Mouse (Mus musculus) heart, adult 2 months (tissue): ENCODE results near the gene Gm572. TPM values are rescaled to one million over a fixed set of nuclear protein-coding genes. Genes with fewer than 3 reads are reported as not detected.
A peak's percentile ranks its signal among the peaks of the same experiment; 100 is the strongest.

Experiments used
- DNase-seq, 2 experiments: peaks; one replicate each; pipeline ENCODE4 v3.0.0; 2021
- H3K27ac ChIP-seq: fragments of 200-600 bp; 2 replicates; pipeline ENCODE4 v1.8.1; 2022
- H3K27me3 ChIP-seq: fragments of 200-500 bp; 2 replicates; pipeline ENCODE4 v1.6.1; 2012; ENCODE audit warnings: mild to moderate bottlenecking, low read length, inconsistent platforms, mixed read lengths; ENCODE audit not compliant: control insufficient read depth, insufficient read depth
- H3K36me3 ChIP-seq: fragments of 200-500 bp; 2 replicates; pipeline ENCODE4 v1.6.1; 2012; ENCODE audit warnings: low read length, inconsistent platforms; ENCODE audit not compliant: control insufficient read depth, insufficient read depth
- H3K4me1 ChIP-seq: fragments of 200-500 bp; 2 replicates; pipeline ENCODE4 v1.6.1; 2011; ENCODE audit warnings: low read length; ENCODE audit not compliant: control insufficient read depth, insufficient read depth
- H3K4me3 ChIP-seq: fragments of 200-600 bp; 2 replicates; pipeline ENCODE4 v1.8.1; 2022
- H3K79me2 ChIP-seq: fragments of 200-500 bp; replicated peaks from 2 replicates; pipeline ENCODE4 v1.6.1; 2012; ENCODE audit warnings: mild to moderate bottlenecking, inconsistent platforms, low read length, moderate library complexity, mixed read lengths; ENCODE audit not compliant: control insufficient read depth, insufficient read depth
- H3K9ac ChIP-seq: fragments of 200-500 bp; 2 replicates; pipeline ENCODE4 v1.6.1; 2012; ENCODE audit warnings: low read depth, mild to moderate bottlenecking, control low read depth, inconsistent platforms, low read length, mixed read lengths
- CTCF ChIP-seq: fragments of 200-600 bp; IDR thresholded peaks from 2 replicates; pipeline ENCODE4 v1.8.1; 2022; ENCODE audit warnings: antibody characterized with exemption, mild to moderate bottlenecking, moderate library complexity
- EP300 ChIP-seq: fragments of 200-500 bp; IDR thresholded peaks from 2 replicates; pipeline ENCODE4 v1.6.1; 2011; ENCODE audit warnings: low read depth, low read length, control low read depth; ENCODE audit not compliant: insufficient read depth
- POLR2A ChIP-seq: fragments of 200-500 bp; IDR thresholded peaks from 2 replicates; pipeline ENCODE4 v1.6.1; 2011; ENCODE audit warnings: mild to moderate bottlenecking, low read depth, low read length, control low read depth; ENCODE audit not compliant: insufficient read depth
- WGBS: fragments of 180-500 bp; shearing (Covaris S2); methylation state at CpG from one replicate; pipeline ENCODE4 v1.1.7; 2018; 5-methylcytosine and 5-hydroxymethylcytosine counted together
- intact Hi-C: fragments of 180-260 bp; cut with DNase I; formaldehyde crosslinking; loops from one replicate; pipeline ENCODE4 v1.15.1; 2025
- polyA plus RNA-seq: library from polyadenylated mRNA; depleted of rRNA; stranded (reverse); fragments of >200 nt; gene quantifications from 2 replicates; pipeline ENCODE4 v1.2.3, GENCODE M21; 2012
- total RNA-seq, 2 experiments: library from RNA; stranded (reverse); gene quantifications; 2 replicates each; pipeline ENCODE4 v1.2.3; 2021

The Gm572 gene
- total and polyA plus RNA-seq, 3 experiments: 1.9 to 5.0 (median 4.5) TPM

DNA sequence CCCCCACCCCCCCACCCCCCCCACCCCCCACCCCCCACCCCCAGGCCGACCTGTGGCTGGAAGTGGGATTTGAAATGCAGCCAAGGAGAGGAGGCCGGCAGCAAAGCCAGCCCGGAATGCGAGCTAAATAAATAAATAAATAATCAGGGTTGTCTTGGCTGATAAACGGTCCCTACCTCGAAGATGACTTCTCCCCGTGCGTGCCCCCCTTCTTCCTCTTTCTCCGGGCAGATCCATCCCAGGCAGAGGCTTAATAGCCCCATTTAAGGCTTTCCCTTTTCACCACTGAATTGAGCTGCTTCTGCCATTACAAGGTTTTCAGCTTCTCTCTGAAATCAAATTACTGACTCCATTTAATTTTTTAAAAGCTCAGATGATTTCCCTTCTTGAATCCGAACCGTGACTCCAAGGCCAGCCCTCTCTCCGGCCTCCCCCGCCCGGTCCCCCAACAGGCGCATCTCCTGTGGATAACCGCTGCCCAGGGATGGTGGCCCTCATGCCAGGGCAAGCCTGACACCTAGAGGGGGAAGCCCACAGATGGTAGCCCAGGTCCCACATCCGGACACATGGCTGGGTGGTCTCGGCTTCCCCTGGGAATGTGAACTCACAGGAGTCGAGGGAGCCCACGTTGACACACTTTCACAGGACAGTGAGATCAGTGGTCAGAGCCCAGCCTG is 34.0 kb downstream of the Gm572 start:
- Histone ChIP-seq H3K36me3 (no peaks in the 10 kb centered on the region), H3K27ac (no peak overlapping the region), H3K4me1 (peaks cover 10% of the 10 kb centered on the region; the same call in 1 of the 2 replicates), H3K79me2 (no peaks in the 10 kb centered on the region), H3K4me3 (no peak overlapping the region), H3K27me3 (no peaks in the 10 kb centered on the region), H3K9ac (no peak overlapping the region)
- WGBS: 36% methylated on average over 20 of the region's 20 CpGs
- TF ChIP-seq CTCF (peak; percentile 38), POLR2A (no peak), EP300 (no peak)
- intact Hi-C loops: no loop called here
- no peak for DNase-seq

DNA sequence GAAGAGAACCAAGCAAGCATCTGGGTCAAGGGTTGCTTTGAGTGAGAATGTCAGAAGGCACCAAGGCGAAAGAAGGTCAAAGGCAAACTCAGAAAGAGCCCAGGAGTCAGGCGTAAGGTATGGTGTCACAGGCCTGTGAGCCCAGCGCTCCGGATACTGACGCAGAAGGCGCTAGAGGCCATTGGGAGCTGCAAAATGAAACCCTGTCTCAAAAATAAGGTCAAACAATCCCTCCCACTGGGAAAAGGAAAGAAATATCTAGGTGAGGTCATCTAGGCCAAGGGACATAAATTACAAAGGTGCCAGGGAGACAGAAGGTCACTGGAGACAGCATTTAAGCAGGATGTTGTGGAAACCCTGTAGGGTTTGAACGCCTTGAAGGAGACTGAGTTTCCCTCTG is 35.0 kb downstream of the Gm572 start:
- no peak overlapping the region for H3K9ac ChIP-seq
- TF ChIP-seq EP300 (no peak), CTCF (no peak), POLR2A (no peak)
- no peak overlapping the region for H3K4me3 ChIP-seq
- DNase-seq: no peak
- no peaks in the 10 kb centered on the region for H3K36me3 ChIP-seq
- no peaks in the 10 kb centered on the region for H3K27me3 ChIP-seq
- intact Hi-C loops: no loop called here
- WGBS: 94% methylated on average over 7 of the region's 7 CpGs
- no peak overlapping the region for H3K27ac ChIP-seq
- H3K79me2 ChIP-seq: no peaks in the 10 kb centered on the region
- peaks cover 10% of the 10 kb centered on the region; the same call in 1 of the 2 replicates for H3K4me1 ChIP-seq

DNA sequence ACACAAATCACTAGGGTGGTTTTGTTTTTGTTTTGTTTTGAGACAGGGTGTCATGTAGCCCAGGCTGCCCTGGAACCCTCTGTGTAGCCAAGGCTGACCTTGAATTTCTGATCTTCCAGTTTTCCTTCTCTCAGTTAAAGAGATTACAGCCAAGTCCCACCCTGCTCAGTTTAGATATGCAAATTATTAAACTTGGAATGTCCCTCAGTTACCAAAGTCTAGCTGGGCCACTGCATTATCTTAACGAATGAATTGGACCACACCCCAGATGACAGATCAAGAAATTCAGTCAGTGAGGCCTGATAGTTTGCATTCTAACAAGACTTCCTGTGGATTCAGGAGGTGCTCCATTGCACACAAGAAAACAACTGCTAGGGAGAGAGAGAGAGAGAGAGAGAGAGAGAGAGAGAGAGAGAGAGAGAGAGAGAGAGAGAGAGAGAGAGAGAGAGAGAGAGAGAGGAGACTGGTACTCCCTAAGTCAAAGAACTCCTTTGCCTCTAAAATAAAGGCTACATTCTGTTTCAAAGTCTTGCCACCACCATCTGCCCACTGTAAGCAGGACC is 37.5 kb downstream of the Gm572 start:
- 31% methylated on average over 1 of the region's 1 CpGs for WGBS
- intact Hi-C loops: no loop called here

DNA sequence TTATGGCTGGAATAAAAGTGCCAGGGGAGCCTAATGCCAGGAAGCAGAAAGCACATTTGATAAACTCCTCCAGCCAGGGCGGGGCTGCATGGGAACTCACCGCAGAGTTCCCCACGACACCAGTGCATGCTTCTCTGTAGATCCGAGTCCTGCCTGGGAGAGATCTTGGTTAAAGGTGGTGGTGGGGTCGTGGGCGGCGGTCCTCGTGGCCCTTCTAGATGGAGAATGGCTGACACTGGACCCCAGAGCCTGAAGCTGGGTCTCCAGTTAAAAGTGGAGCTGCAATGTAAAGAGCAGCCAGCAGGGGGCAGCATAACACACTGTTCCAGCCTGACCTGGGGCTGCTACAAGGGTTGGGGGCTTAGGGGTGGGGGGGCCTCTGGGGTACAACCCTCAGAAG is 38.3 kb downstream of the Gm572 start:
- Histone ChIP-seq H3K27ac (no peak overlapping the region), H3K27me3 (no peaks in the 10 kb centered on the region), H3K4me1 (peaks cover 3% of the 10 kb centered on the region; the same call in 1 of the 2 replicates), H3K9ac (0 out of 2 replicates have a peak overlapping the region, but pooled peaks have one; percentile 19), H3K79me2 (no peaks in the 10 kb centered on the region), H3K4me3 (no peak overlapping the region), H3K36me3 (no peaks in the 10 kb centered on the region)
- peak; percentile 41 to 76 for DNase-seq
- TF ChIP-seq EP300: no peak
- TF ChIP-seq POLR2A: no peak
- peak; percentile 83 for TF ChIP-seq CTCF
- WGBS: 14% methylated on average over 8 of the region's 8 CpGs
- intact Hi-C loops: no loop called here

More for the DNA sequence above, 37.5 kb downstream of the Gm572 start:
- H3K36me3 ChIP-seq: no peaks in the 10 kb centered on the region
- H3K79me2 ChIP-seq: no peaks in the 10 kb centered on the region
- no peak for DNase-seq
- TF ChIP-seq EP300: no peak
- no peak for TF ChIP-seq CTCF
- TF ChIP-seq POLR2A: no peak
- peaks cover 7% of the 10 kb centered on the region; the same call in 1 of the 2 replicates for H3K4me1 ChIP-seq
- H3K4me3 ChIP-seq: no peak overlapping the region
- H3K9ac ChIP-seq: no peak overlapping the region
- no peak overlapping the region for H3K27ac ChIP-seq
- H3K27me3 ChIP-seq: no peaks in the 10 kb centered on the region

DNA sequence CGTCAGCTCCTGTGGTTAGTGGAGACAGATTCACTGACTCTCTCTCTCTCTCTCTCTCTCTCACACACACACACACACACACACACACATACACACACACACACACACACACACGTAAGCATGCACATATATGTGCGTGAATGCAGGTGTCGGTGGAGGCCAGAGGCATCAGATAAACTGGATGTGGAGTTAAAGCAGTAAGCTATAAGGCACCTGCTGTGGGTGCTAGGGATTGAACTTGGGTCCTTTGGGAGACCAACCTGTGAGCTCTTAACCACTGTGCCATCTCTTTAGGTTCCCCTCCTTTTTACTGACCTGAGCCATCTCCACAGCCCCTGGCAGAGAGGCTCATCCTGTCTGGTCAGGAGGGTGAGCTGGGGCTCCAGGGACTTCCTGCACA is 39.8 kb downstream of the Gm572 start:
- Histone ChIP-seq H3K9ac (no peak overlapping the region), H3K4me3 (no peak overlapping the region), H3K27me3 (no peaks in the 10 kb centered on the region), H3K27ac (no peak overlapping the region), H3K79me2 (no peaks in the 10 kb centered on the region), H3K36me3 (no peaks in the 10 kb centered on the region), H3K4me1 (peaks cover 1% of the 10 kb centered on the region; the same call in 1 of the 2 replicates)
- TF ChIP-seq EP300: no peak
- no peak for TF ChIP-seq POLR2A
- TF ChIP-seq CTCF: no peak
- intact Hi-C loops: loop anchor here (1.0 kb wide), 1 partner anchor 393 kb away; no protein-coding TSS in a partner anchor
- WGBS: 91% methylated on average over 4 of the region's 4 CpGs
- no peak for DNase-seq

DNA sequence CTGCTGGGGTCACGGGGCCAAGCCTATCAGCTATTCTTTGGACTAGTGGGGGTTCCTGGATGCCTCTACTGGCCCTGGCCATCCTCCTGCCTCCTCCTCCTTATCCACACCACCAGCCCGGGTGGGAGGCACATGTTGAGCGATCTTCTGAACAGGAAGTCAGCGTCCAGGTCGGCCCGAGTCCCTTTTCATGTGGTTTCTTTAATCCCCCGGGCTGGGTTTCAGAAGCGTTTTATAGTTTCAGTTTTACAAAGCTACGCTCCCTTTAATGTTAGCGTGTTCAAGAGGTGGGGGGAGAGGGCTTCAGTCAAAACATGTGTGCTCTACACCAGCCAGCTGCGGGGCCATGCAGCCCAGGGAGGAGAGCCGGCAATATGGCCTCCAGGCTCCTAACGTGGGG is 40.4 kb downstream of the Gm572 start:
- no peaks in the 10 kb centered on the region for H3K36me3 ChIP-seq
- H3K4me3 ChIP-seq: no peak overlapping the region
- H3K4me1 ChIP-seq: peaks cover 1% of the 10 kb centered on the region; the same call in 1 of the 2 replicates
- no peaks in the 10 kb centered on the region for H3K79me2 ChIP-seq
- H3K27me3 ChIP-seq: no peaks in the 10 kb centered on the region
- 58% methylated on average over 13 of the region's 13 CpGs for WGBS
- H3K27ac ChIP-seq: no peak overlapping the region
- intact Hi-C loops: loop anchor here (1.0 kb wide), 1 partner anchor 393 kb away; no protein-coding TSS in a partner anchor
- TF ChIP-seq CTCF (no peak), EP300 (no peak), POLR2A (no peak)
- H3K9ac ChIP-seq: no peak overlapping the region
- no peak for DNase-seq
